Mouse (Mus musculus): ENCODE measurements around the gene Tmed8.

Gene Tmed8

GRCm38 (mm10) chr12:87199973-87200586 lies at the start of gene Tmed8:
Tmed8 (minus strand) TSS chr12:87200454.
- no peak for TF ChIP-seq GATA4 (IDR thresholded peaks at IDR 0.05; ENCODE audit: insufficient replicate concordance, low read length)

GRCm38 (mm10) chr12:87238632-87239031 lies 38.4 kb upstream of the Tmed8 start, which contains the start of gene Noxred1:
Noxred1 (minus strand) TSS chr12:87238732.
- TF ChIP-seq GATA4 (IDR thresholded peaks at IDR 0.05; ENCODE audit: insufficient replicate concordance, low read length): no peak

- no peak for TF ChIP-seq GATA4 (IDR thresholded peaks at IDR 0.05; ENCODE audit: insufficient replicate concordance, low read length)
Measured at GRCm38 (mm10) chr12:87236882-87237483, 36.7 kb upstream of the Tmed8 start.

- no peak for TF ChIP-seq GATA4 (IDR thresholded peaks at IDR 0.05; ENCODE audit: insufficient replicate concordance, low read length)
Measured at GRCm38 (mm10) chr12:87230379-87230895, 30.2 kb upstream of the Tmed8 start.

- TF ChIP-seq GATA4 (IDR thresholded peaks at IDR 0.05; ENCODE audit: insufficient replicate concordance, low read length): no peak
Measured at GRCm38 (mm10) chr12:87229633-87230032, 29.4 kb upstream of the Tmed8 start.

- no peak for TF ChIP-seq GATA4 (IDR thresholded peaks at IDR 0.05; ENCODE audit: insufficient replicate concordance, low read length)
Measured at GRCm38 (mm10) chr12:87226801-87227200, 26.5 kb upstream of the Tmed8 start.

- TF ChIP-seq GATA4 (IDR thresholded peaks at IDR 0.05; ENCODE audit: insufficient replicate concordance, low read length): no peak
Measured at GRCm38 (mm10) chr12:87224950-87225349, 24.7 kb upstream of the Tmed8 start.

GRCm38 (mm10) chr12:87219362-87219761 lies 19.1 kb upstream of the Tmed8 start:
- no peak for TF ChIP-seq GATA4 (IDR thresholded peaks at IDR 0.05; ENCODE audit: insufficient replicate concordance, low read length)

- no peak for TF ChIP-seq GATA4 (IDR thresholded peaks at IDR 0.05; ENCODE audit: insufficient replicate concordance, low read length)
Measured at GRCm38 (mm10) chr12:87217596-87217995, 17.3 kb upstream of the Tmed8 start.

- no peak for TF ChIP-seq GATA4 (IDR thresholded peaks at IDR 0.05; ENCODE audit: insufficient replicate concordance, low read length)
Measured at GRCm38 (mm10) chr12:87216053-87216452, 15.8 kb upstream of the Tmed8 start.

GRCm38 (mm10) chr12:87212844-87213606 lies 12.8 kb upstream of the Tmed8 start:
- no peak for TF ChIP-seq GATA4 (IDR thresholded peaks at IDR 0.05; ENCODE audit: insufficient replicate concordance, low read length)

- no peak for TF ChIP-seq GATA4 (IDR thresholded peaks at IDR 0.05; ENCODE audit: insufficient replicate concordance, low read length)
Measured at GRCm38 (mm10) chr12:87201694-87202093, 1.4 kb upstream of the Tmed8 start.

- TF ChIP-seq GATA4 (IDR thresholded peaks at IDR 0.05; ENCODE audit: insufficient replicate concordance, low read length): no peak
Measured at GRCm38 (mm10) chr12:87199206-87199972, 865 bp downstream of the Tmed8 start, which contains the start of gene Samd15. Samd15 (plus strand) TSS chr12:87199723.

GRCm38 (mm10) chr12:87198792-87199191 lies 1.5 kb downstream of the Tmed8 start:
- no peak for TF ChIP-seq GATA4 (IDR thresholded peaks at IDR 0.05; ENCODE audit: insufficient replicate concordance, low read length)

- TF ChIP-seq GATA4 (IDR thresholded peaks at IDR 0.05; ENCODE audit: insufficient replicate concordance, low read length): no peak
Measured at GRCm38 (mm10) chr12:87196310-87196709, 3.9 kb downstream of the Tmed8 start.
